Mouse (Mus musculus) lung, postnatal 0 days (tissue): Measurements from ENCODE around the gene Wdr20. TPM values are rescaled to one million over a fixed set of nuclear protein-coding genes. Genes with fewer than 3 reads are reported as not detected.

Experiments
- ATAC-seq: fragments of 200-750 bp; cut with Nextera tagmentation; 2 replicates; pipeline ENCODE4 v1.8.0; 2017; ENCODE audit warnings: moderate library complexity
- DNase-seq: peaks from one replicate; pipeline ENCODE4 v3.0.0-alpha.2; 2016; ENCODE audit warnings: low spot score
- H3K27ac ChIP-seq: fragments of 300-500 bp; sonication (generic); 2 replicates; pipeline ENCODE4 v1.5.1; 2014; ENCODE audit warnings: antibody characterized with exemption, mild to moderate bottlenecking, low read length, mixed read lengths
- H3K27me3 ChIP-seq: fragments of 300-500 bp; sonication (generic); replicated peaks from 2 replicates; pipeline ENCODE4 v1.6.1; 2014; ENCODE audit warnings: low read length, mixed read lengths; ENCODE audit not compliant: insufficient read depth
- H3K36me3 ChIP-seq: fragments of 300-500 bp; sonication (generic); 2 replicates; pipeline ENCODE4 v1.6.1; 2014; ENCODE audit warnings: low read length, mixed read lengths; ENCODE audit not compliant: insufficient read depth
- H3K4me1 ChIP-seq: fragments of 300-500 bp; sonication (generic); 2 replicates; pipeline ENCODE4 v1.6.1; 2014; ENCODE audit warnings: antibody characterized with exemption, low read depth, low read length, mixed read lengths; ENCODE audit not compliant: insufficient read depth
- H3K4me2 ChIP-seq: fragments of 300-500 bp; sonication (generic); replicated peaks from 2 replicates; pipeline ENCODE4 v1.6.1; 2014; ENCODE audit warnings: low read depth, mild to moderate bottlenecking, low read length, moderate library complexity, mixed read lengths
- H3K4me3 ChIP-seq: fragments of 300-500 bp; sonication (generic); 2 replicates; pipeline ENCODE4 v1.5.1; 2014; ENCODE audit warnings: low read depth, low read length
- H3K9ac ChIP-seq: fragments of 300-500 bp; sonication (generic); replicated peaks from 2 replicates; pipeline ENCODE4 v1.6.1; 2014; ENCODE audit warnings: low read depth, mild to moderate bottlenecking
- H3K9me3 ChIP-seq: fragments of 300-500 bp; sonication (generic); 2 replicates; pipeline ENCODE4 v1.6.1; 2016; ENCODE audit warnings: low read length, mixed read lengths
- CTCF ChIP-seq: IDR thresholded peaks from 2 replicates; pipeline ENCODE4 v1.5.1; 2016; ENCODE audit warnings: antibody characterized with exemption, mild to moderate bottlenecking
- EP300 ChIP-seq: IDR thresholded peaks from 2 replicates; pipeline ENCODE4 v1.6.1; 2016; ENCODE audit warnings: antibody characterized with exemption, mild to moderate bottlenecking, control low read depth
- WGBS: fragments of 180-500 bp; shearing (Covaris S2); extraction: QIAGEN DNeasy Blood & Tissue Kit; methylation state at CpG from one replicate; pipeline ENCODE4 v1.1.7; 2014; 5-methylcytosine and 5-hydroxymethylcytosine counted together
- polyA plus RNA-seq: library from polyadenylated mRNA; unstranded; fragments of >200 nt; fragmentation: Nextera tagmentation; extraction: Ambion mirVana; gene quantifications from 2 replicates; pipeline ENCODE4 v1.2.1, GENCODE M21; 2015

The Wdr20 gene
- polyA plus RNA-seq, 1 experiment from 2014 or later = 12.5 TPM

DNA sequence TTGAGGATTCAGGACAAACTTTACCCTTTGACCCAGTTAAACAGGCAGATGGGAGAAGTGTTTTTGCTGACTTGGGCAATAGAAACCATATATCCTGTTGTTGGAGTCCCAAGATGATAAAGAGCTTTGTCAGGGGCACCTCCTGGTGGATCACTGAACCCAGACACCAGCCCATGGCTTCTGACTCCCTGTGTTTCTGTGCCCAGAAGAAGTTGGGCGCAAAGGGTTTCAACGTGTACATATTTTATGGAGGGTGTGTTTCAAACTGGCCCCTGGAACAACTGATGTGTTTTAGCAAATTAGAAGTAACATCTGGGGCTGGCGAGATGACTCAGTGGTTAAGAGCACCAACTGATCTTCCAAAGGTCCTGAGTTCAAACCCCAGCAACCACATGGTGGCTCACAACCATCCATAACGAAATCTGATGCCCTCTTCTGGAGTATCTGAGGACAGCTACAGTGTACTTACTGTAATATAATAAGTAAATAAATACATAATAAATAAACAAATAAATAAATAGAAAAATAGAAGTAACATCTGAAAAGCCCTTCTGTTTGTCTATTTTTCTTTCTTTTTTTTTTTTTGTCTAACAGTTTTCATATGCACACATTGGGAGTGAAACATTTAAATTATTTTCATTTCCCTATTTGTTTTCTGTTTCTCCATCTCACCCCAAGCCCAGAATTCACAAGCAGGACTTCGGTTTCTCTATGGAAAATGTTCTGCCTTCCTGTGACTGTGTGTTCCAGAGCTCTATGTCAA is 104.2 kb downstream of the Wdr20 start:
- 70% methylated on average over 5 of the region's 5 CpGs for WGBS
- DNase-seq (no peak), ATAC-seq (no peak)
- Histone ChIP-seq H3K9ac (no peak overlapping the region), H3K27me3 (no peaks in the 10 kb centered on the region), H3K4me2 (no peak overlapping the region), H3K9me3 (no peaks in the 10 kb centered on the region), H3K4me3 (no peak overlapping the region), H3K36me3 (no peaks in the 10 kb centered on the region), H3K27ac (no peak overlapping the region), H3K4me1 (peaks cover 3% of the 10 kb centered on the region; the same call in 1 of the 2 replicates)
- TF ChIP-seq CTCF (no peak), EP300 (no peak)

DNA sequence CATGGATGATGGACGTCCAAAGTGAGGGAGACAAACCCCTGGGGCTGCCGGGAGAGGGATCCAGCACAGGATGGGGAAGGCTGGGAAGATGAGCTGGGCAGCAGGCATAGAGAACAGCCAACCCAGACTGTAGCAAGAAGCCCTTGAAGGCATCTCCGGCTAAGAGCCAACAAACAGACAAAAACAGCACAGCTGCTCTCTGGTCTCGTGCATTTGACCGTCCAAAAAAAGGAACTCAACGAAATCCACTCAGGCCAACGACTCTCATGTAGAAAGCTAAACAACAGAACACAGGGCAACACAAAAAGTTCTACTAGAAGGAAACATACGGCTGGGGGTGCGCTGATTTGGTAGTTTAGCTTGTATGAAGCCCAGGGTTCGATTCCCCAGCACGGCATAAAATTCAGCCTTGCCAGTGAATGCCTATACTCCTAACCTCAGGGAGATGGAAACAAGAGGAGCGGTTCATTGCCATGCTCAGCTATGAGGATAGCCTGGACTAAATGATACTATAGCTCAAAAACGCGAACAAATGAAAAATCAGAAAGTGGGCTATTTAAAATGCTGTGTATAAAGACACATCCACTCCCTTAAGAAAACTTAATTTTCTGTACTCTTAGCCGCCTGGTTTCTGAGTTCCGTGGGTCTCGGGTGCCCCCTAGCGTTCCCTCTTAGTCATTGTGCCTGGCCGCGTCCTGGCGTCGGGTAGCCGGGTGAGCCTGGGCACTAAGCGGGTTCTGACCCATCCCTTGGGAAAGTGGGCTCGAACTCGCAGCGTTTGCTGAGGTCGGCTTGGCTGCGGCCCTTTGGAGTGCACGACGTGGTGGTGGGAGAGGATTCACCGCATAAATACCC is 105.7 kb downstream of the Wdr20 start:
- peak overlapping the region; percentile 59 for H3K4me3 ChIP-seq
- peak; percentile 92 for DNase-seq
- 15% methylated on average over 32 of the region's 32 CpGs for WGBS
- H3K27me3 ChIP-seq = no peaks in the 10 kb centered on the region
- H3K27ac ChIP-seq = no peak overlapping the region
- H3K9ac ChIP-seq = no peak overlapping the region
- peak; percentile 36 for ATAC-seq
- peaks cover 3% of the 10 kb centered on the region; the same call in 1 of the 2 replicates for H3K4me1 ChIP-seq
- no peaks in the 10 kb centered on the region for H3K36me3 ChIP-seq
- no peak for TF ChIP-seq EP300
- TF ChIP-seq CTCF = peak; percentile 95
- H3K4me2 ChIP-seq = peak overlapping the region; percentile 65
- H3K9me3 ChIP-seq = no peaks in the 10 kb centered on the region

DNA sequence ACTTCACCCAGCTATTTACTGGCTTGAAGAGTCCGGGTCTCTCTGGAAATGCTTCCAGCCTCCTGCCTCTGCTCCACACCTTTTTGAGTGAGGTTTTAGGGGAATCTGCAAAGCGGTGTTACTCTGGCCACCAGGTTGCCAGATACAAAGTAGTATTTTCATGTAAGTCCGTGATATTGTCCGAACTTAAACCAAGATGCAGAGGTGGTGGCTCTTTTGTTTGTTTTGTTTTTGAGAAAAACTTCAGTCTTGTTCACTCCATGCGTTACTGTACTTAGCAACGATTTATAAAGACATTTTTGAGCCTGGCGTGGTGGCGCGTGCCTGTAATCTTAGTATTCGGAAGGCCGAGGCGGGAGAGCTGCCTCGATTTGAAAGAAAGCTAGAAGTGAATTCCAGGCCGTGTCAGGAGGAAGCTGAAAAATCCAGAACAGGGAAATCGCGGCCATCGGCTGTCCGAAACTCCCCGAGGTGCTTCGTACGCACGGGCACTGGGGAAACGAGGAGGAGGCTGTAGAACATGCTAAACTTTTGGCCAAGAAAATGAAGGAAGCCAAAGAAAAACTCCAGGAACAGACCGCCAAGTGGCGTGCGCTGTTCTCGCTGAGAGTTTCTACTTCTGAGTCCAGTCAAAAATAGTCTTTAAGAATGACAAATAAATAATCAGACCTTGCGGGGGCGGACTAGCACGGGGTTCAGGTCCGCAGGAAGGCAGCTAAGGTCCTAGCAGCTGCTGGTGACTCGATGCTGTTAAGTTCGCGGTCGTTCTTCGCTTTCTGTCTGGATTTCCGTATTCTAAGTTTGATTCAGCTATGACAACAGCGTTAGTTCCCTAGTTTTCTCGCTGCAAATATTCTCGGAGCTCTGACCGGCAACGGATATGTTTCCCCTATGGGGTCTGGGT is 106.7 kb downstream of the Wdr20 start:
- H3K27ac ChIP-seq = peak overlapping the region; percentile 86
- peak; percentile 74 for DNase-seq
- WGBS = under 1% methylated on average over 42 of the region's 42 CpGs
- peak overlapping the region; percentile 59 for H3K4me3 ChIP-seq
- no peaks in the 10 kb centered on the region for H3K9me3 ChIP-seq
- peaks cover 3% of the 10 kb centered on the region; the same call in 1 of the 2 replicates for H3K4me1 ChIP-seq
- H3K4me2 ChIP-seq = peak overlapping the region; percentile 65
- no peaks in the 10 kb centered on the region for H3K36me3 ChIP-seq
- no peaks in the 10 kb centered on the region for H3K27me3 ChIP-seq
- peak overlapping the region; percentile 33; the same call in 1 of the 2 replicates for H3K9ac ChIP-seq
- peak; percentile 36 for ATAC-seq
- TF ChIP-seq EP300 (0 out of 2 replicates have a peak, but pooled peaks have one; percentile 19), CTCF (0 out of 2 replicates have a peak, but pooled peaks have one; percentile 30)

DNA sequence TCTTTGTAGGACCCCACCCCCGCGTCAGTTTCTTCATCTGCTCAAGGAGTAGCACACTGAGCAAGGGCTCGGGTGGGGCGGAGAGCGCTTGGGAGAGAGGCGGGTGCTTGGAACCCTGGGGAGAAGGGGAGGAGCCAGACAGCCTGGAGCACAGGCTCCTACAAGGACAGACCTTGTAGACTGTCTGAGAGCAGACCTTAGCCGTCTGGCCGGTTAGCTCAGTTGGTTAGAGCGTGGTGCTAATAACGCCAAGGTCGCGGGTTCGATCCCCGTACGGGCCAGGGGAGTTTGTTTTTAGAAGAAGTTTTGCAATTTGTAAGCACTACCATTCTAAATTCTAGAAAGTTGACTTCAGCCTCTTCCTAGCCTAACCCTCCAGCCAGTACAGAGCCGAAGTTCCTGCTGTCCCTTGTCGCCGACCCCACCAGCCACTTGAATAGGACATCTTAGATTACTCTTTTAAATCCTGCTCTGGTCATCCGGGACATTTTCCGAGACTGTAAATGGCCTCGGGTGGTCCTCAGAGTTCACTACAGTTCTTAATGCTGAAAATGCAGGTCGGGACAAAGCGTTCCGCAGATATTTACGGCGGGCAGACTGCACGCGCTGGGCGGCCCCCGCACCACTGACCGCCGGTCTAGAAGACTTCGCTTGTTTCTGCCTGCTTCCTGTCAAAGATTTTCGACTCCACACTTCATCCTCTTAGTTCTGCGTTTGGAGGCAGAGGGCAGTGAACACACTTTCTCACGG is 107.6 kb downstream of the Wdr20 start:
- no peaks in the 10 kb centered on the region for H3K36me3 ChIP-seq
- H3K27me3 ChIP-seq = no peaks in the 10 kb centered on the region
- DNase-seq = peak; percentile 98
- under 1% methylated on average over 36 of the region's 36 CpGs for WGBS
- H3K27ac ChIP-seq = peak overlapping the region; percentile 86
- ATAC-seq = peak; percentile 91
- H3K9me3 ChIP-seq = no peaks in the 10 kb centered on the region
- peaks cover under 1% of the 10 kb centered on the region; the same call in 1 of the 2 replicates for H3K4me1 ChIP-seq
- TF ChIP-seq EP300 = no peak
- TF ChIP-seq CTCF = no peak
- H3K9ac ChIP-seq = peak overlapping the region; percentile 39
- peak overlapping the region; percentile 59 for H3K4me3 ChIP-seq
- peak overlapping the region; percentile 65 for H3K4me2 ChIP-seq

DNA sequence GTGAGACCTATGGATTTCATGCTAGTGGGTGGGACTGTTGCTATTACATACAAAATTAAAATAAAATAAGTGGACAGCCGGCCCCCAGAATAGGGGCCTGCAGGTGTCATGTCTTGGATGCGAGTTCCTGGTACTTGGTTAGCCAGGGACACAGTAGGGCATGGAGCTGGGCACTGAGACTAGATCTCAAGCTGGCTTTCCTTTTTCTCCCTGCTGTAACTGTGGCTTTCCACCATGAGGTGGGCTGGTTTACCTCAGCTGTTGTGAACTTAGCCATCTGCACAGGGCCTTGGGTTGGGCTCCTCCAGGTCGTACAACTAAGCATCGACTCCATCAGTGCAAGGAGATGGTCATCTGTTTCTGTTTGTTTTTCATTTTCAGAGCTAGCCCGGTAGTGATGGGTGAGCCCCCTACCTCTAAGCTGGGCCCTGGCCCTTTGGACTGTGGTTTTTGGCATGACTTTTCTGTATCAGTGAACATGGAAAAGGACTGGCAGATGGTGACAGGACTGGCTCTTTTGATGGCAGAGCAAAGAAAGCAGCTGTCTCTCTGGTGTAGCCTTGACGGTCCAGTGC is 108.5 kb downstream of the Wdr20 start:
- DNase-seq (no peak), ATAC-seq (no peak)
- TF ChIP-seq CTCF = no peak
- TF ChIP-seq EP300 = no peak
- peak overlapping the region; percentile 65 for H3K4me2 ChIP-seq
- H3K27me3 ChIP-seq = no peaks in the 10 kb centered on the region
- H3K4me1 ChIP-seq = no peaks in the 10 kb centered on the region; the same call in 1 of the 2 replicates
- no peaks in the 10 kb centered on the region for H3K36me3 ChIP-seq
- peak overlapping the region; percentile 59 for H3K4me3 ChIP-seq
- H3K9me3 ChIP-seq = no peaks in the 10 kb centered on the region
- H3K9ac ChIP-seq = peak overlapping the region; percentile 39; the same call in 1 of the 2 replicates
- WGBS = 62% methylated on average over 6 of the region's 6 CpGs
- 0 out of 2 replicates have a peak overlapping the region, but pooled peaks have one; percentile 86 for H3K27ac ChIP-seq
